Mouse (Mus musculus) ES-Bruce4 (cell line): ENCODE data around the gene Bola3.

ENCODE experiments used
- CTCF ChIP-seq: IDR thresholded peaks from one replicate; pipeline ENCODE4 v1.8.1; 2011; ENCODE audit warnings: low read depth, low read length
- EP300 ChIP-seq: IDR thresholded peaks from 2 replicates; pipeline ENCODE4 v1.6.1; 2011; ENCODE audit warnings: low read depth, low read length; ENCODE audit not compliant: insufficient read depth
- POLR2A ChIP-seq: IDR thresholded peaks from one replicate; pipeline ENCODE4 v1.8.1; 2011; ENCODE audit warnings: low read length; ENCODE audit not compliant: insufficient read depth

- TF ChIP-seq CTCF (no peak), POLR2A (no peak), EP300 (no peak)
Observed at GRCm38 (mm10) chr6:83322794-83323193, 26.2 kb upstream of the Bola3 start.
